Mouse (Mus musculus) T-helper 1 cell (primary cell): ENCODE measurements at regions not wholly inside any gene's neighbourhood (a gene's known extent, or its start where the extent isn't known, plus 50 kb on each side); places are given as distances from the start of the nearest gene placed in this dataset.

Experiments
- in situ Hi-C: fragments of 300-600 bp; cut with MboI, MseI; formaldehyde crosslinking; loops from one replicate; pipeline ENCODE4 v1.15.1; 2025; ENCODE audit warnings: high pct_unique_total_duplicates

DNA sequence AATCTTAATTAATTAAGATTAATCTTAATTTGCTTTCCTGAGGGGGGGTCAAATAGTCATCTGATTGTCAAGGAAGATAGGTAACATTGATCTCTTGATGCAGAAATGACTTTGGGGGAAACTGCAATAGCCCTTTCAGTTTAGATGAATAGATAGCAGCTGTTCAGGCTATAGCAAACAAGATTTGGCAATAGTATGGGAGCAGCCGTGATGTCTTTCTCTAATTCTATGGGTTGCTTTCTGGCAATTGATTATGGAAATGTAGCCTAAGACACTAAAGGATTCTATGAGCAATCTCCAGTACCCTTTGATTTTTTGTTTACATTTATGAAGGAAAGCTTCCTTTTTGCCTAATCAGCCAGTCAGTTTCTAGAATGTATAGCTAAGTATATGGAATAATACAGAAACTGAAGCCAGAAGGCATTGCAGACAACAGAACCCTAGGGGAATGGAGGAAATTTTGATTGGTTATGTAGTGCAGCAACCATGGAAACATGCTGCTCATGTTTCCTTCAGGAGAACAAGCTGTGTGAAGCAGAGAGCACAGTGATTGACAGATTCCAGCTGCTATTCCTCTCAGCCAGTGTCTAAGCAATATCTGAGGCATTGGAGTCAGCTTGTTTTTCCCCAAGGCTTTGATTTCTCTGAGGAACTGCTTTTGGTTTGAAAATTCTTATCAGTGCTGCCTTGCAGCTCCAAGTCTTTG is 608.7 kb upstream of the Cypt1 start:
- in situ Hi-C loops, result loop anchor here (5.0 kb wide), 1 partner anchor 42 kb away; no protein-coding TSS in a partner anchor
